Mouse (Mus musculus) heart, embryonic 10.5 days (tissue): ENCODE data around the gene Crim1. TPM values are rescaled to one million over a fixed set of nuclear protein-coding genes. Genes with fewer than 3 reads are reported as not detected.

ENCODE experiments used
- DNase-seq: peaks from one replicate; pipeline ENCODE4 v3.0.0-alpha.2; 2017; ENCODE audit warnings: low spot score
- H3K27ac ChIP-seq: fragments of 300-500 bp; sonication (generic); 2 replicates; pipeline ENCODE4 v1.5.1; 2016; ENCODE audit warnings: mild to moderate bottlenecking
- H3K27me3 ChIP-seq: fragments of 300-500 bp; sonication (generic); 2 replicates; pipeline ENCODE4 v1.6.1; 2016; ENCODE audit warnings: mild to moderate bottlenecking; ENCODE audit not compliant: poor library complexity, insufficient read depth, severe bottlenecking
- H3K36me3 ChIP-seq: fragments of 300-500 bp; sonication (generic); 2 replicates; pipeline ENCODE4 v1.6.1; 2016; ENCODE audit warnings: mild to moderate bottlenecking, moderate library complexity
- H3K4me1 ChIP-seq: fragments of 300-500 bp; sonication (generic); 2 replicates; pipeline ENCODE4 v1.6.1; 2016; ENCODE audit warnings: mild to moderate bottlenecking
- H3K4me3 ChIP-seq: fragments of 300-500 bp; sonication (generic); 2 replicates; pipeline ENCODE4 v1.5.1; 2016; ENCODE audit warnings: mild to moderate bottlenecking, moderate library complexity
- H3K9me3 ChIP-seq: fragments of 300-500 bp; sonication (generic); 2 replicates; pipeline ENCODE4 v1.6.1; 2016; ENCODE audit warnings: mild to moderate bottlenecking, moderate library complexity
- WGBS: fragments of 180-500 bp; shearing (Covaris S2); methylation state at CpG from one replicate; pipeline ENCODE4 v1.1.7; 2016; 5-methylcytosine and 5-hydroxymethylcytosine counted together
- polyA plus RNA-seq: library from polyadenylated mRNA; unstranded; fragments of >200 nt; fragmentation: Nextera tagmentation; extraction: Ambion mirVana; gene quantifications from 2 replicates; pipeline ENCODE4 v1.2.1, GENCODE M21; 2016

Crim1 gene
- polyA plus RNA-seq, 1 experiment from 2014 or later: 3.6 TPM

- Histone ChIP-seq H3K4me3 (no peak overlapping the region), H3K9me3 (no peaks in the 10 kb centered on the region), H3K36me3 (no peaks in the 10 kb centered on the region), H3K27ac (no peak overlapping the region), H3K27me3 (no peaks in the 10 kb centered on the region), H3K4me1 (peaks cover 13% of the 10 kb centered on the region; the same call in 1 of the 2 replicates)
- WGBS: 73% methylated on average over 10 of the region's 10 CpGs
- DNase-seq: peak; percentile 64
Measured at GRCm38 (mm10) chr17:78218506-78219232, 18.6 kb downstream of the Crim1 start.

DNA sequence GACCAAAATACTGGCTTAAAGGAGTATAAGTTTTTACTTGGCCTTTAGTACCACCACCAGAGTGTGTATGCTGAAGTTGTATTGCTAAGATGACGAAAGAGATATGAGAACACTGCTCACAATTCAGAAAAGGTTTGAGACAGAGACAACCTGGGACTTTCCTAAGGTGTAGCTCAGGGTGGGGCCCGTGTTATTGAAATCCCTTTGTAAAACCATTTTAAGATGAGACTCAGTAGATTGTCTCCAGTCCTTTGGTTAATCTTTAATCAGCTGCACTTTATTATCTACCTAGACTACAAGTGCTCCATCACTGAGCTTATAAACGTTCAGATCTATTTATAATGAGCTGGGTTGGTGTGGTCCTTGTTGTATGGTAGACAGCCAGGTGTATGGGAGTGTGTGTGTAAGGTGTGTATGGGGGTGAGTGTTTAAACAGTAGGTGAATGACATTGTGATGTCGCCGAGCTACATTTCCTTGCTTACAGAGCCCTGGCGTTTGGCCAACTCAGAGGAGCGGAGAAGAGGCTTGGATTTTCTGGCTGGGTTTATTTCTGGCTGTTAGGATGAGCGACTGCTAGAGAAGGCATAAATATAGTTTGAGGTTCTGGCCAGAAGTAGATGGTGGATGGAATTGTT lies 21.1 kb downstream of the Crim1 start:
- Histone ChIP-seq H3K9me3 (no peaks in the 10 kb centered on the region), H3K36me3 (no peaks in the 10 kb centered on the region), H3K27ac (no peak overlapping the region), H3K4me3 (no peak overlapping the region), H3K4me1 (peaks cover 22% of the 10 kb centered on the region; the same call in 1 of the 2 replicates), H3K27me3 (no peaks in the 10 kb centered on the region)
- no peak for DNase-seq
- WGBS: 71% methylated on average over 8 of the region's 8 CpGs

- no peak overlapping the region for H3K27ac ChIP-seq
- H3K4me3 ChIP-seq: no peak overlapping the region
- H3K36me3 ChIP-seq: no peaks in the 10 kb centered on the region
- no peaks in the 10 kb centered on the region for H3K9me3 ChIP-seq
- H3K27me3 ChIP-seq: no peaks in the 10 kb centered on the region
- DNase-seq: peak; percentile 74
- H3K4me1 ChIP-seq: peaks cover 17% of the 10 kb centered on the region; the same call in 1 of the 2 replicates
- WGBS: 100% methylated on average over 1 of the region's 1 CpGs
Measured at GRCm38 (mm10) chr17:78221860-78222259, 21.8 kb downstream of the Crim1 start.

DNA sequence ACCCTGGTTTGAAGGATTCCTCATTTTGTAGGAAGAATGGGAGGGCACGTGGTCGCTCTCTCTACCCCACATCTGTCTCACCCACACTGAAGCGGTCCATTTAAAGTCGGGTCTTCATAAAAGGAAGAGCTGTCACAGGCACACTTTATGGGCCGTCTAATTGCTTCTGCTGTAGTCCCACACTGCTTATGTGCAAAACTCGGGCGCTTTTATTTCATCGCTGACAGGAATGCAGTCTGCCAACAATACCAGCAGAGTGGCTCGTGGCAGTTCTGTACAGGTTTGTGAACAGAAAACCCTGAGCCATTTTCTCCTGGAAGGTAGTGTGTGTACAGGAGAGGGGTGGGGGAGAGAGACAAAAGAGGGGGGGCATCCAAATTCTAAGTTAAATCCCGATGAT lies 23.9 kb downstream of the Crim1 start:
- Histone ChIP-seq H3K27ac (no peak overlapping the region), H3K4me3 (no peak overlapping the region), H3K27me3 (no peaks in the 10 kb centered on the region), H3K9me3 (no peaks in the 10 kb centered on the region), H3K4me1 (peaks cover 17% of the 10 kb centered on the region; the same call in 1 of the 2 replicates), H3K36me3 (no peaks in the 10 kb centered on the region)
- DNase-seq: peak; percentile 67
- 81% methylated on average over 10 of the region's 10 CpGs for WGBS

DNA sequence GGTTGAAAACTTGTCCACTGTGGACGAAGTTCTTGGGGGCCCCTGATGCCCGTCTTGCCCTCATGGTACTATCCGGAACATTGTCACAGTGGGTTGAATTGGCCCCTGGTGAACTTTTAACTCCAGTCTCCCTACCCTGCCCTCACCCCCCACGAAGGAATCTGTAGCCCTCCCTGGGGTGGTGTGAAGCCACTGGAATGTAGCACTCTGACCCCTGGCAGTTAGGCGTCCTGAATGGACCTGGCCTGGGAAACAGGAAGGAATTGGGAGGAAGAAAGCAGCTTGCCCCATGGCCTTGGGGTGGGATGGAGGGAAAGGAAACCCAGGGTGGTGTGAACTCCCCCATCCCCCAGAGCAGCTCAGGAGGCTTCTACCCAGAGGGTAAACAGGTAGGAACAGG lies 25.5 kb downstream of the Crim1 start:
- Histone ChIP-seq H3K9me3 (no peaks in the 10 kb centered on the region), H3K27me3 (no peaks in the 10 kb centered on the region; the same call in 1 of the 2 replicates), H3K4me3 (no peak overlapping the region), H3K27ac (no peak overlapping the region), H3K36me3 (no peaks in the 10 kb centered on the region), H3K4me1 (peaks cover 17% of the 10 kb centered on the region; the same call in 1 of the 2 replicates)
- peak; percentile 72 for DNase-seq
- WGBS: 54% methylated on average over 5 of the region's 5 CpGs

- Histone ChIP-seq H3K4me1 (peaks cover 9% of the 10 kb centered on the region; the same call in 1 of the 2 replicates), H3K27ac (no peak overlapping the region), H3K9me3 (no peaks in the 10 kb centered on the region), H3K4me3 (no peak overlapping the region), H3K27me3 (peaks cover 5% of the 10 kb centered on the region; the same call in 1 of the 2 replicates), H3K36me3 (no peaks in the 10 kb centered on the region)
- 70% methylated on average over 3 of the region's 3 CpGs for WGBS
- no peak for DNase-seq
Measured at GRCm38 (mm10) chr17:78227211-78227610, 27.2 kb downstream of the Crim1 start.

GRCm38 (mm10) chr17:78231567-78231966 lies 31.5 kb downstream of the Crim1 start:
- H3K36me3 ChIP-seq: no peaks in the 10 kb centered on the region
- peaks cover 10% of the 10 kb centered on the region for H3K4me1 ChIP-seq
- no peak for DNase-seq
- no peaks in the 10 kb centered on the region for H3K9me3 ChIP-seq
- peaks cover 10% of the 10 kb centered on the region; the same call in 1 of the 2 replicates for H3K27me3 ChIP-seq
- no peak overlapping the region for H3K4me3 ChIP-seq
- WGBS: 91% methylated on average over 5 of the region's 5 CpGs
- H3K27ac ChIP-seq: no peak overlapping the region

DNA sequence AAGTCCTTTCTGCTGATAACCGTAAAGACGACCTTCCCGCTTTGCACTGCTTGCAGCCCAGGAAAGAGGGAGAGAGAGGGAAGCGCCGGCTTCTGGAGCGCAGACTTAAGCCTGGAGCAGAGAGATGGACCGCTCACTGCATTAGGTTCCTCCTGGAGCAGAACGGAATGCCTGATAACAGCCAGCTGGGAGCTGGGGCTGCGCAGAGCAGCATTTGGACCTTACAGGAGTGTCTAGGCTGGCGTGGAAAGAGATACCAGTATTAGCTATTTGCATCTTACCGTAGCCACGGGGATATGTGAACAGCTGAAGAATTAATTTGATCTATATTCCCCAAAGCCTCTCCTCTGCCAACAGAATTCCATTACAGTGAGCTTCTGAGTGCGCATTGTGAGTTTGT lies 32.7 kb downstream of the Crim1 start:
- WGBS: 51% methylated on average over 13 of the region's 13 CpGs
- Histone ChIP-seq H3K4me3 (0 out of 2 replicates have a peak overlapping the region, but pooled peaks have one; percentile 12), H3K27ac (no peak overlapping the region), H3K27me3 (peaks cover 11% of the 10 kb centered on the region; the same call in 1 of the 2 replicates), H3K4me1 (peaks cover 10% of the 10 kb centered on the region), H3K9me3 (no peaks in the 10 kb centered on the region), H3K36me3 (no peaks in the 10 kb centered on the region)
- DNase-seq: no peak

DNA sequence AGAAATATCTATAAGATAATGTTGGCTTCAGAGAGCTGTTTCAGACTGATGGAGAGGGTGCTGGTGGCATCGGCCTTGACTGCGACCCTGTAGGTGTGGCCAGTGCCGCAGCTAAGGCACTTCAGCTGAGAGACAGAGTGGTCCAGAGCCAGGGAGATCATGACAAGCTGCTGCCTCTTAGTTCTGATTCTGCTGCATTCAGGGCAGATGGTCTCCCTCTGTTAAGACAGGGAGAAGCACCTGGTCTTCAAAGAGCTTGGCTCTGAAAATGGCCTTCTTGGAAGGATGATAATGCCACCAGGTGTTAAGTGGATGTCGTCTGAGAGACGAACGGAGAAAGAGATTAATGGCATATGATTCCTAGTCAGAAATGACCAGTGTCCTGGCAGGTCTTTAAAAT lies 33.8 kb downstream of the Crim1 start:
- H3K4me1 ChIP-seq: peaks cover 10% of the 10 kb centered on the region
- WGBS: 77% methylated on average over 6 of the region's 6 CpGs

DNA sequence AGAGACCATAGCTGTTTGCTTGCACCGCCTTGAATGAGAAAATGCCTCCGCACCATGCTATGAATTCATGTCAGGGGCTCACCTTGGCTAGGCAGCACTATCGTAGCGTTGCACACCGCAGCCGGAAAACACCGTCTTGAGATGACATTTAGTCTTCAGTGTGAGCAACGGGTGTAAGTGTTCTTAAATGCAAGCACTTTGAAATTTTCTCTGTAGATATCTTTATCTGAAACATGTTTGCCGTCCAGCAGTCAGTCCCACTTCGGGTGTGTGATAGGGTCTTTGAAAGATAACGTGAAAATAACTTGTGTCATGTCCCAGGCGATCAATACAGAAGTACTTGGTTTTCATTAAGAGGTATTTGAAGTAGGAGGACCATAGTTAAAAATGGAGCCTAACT lies 36.1 kb downstream of the Crim1 start:
- Histone ChIP-seq H3K27me3 (peaks cover 10% of the 10 kb centered on the region; the same call in 1 of the 2 replicates), H3K4me1 (peaks cover 10% of the 10 kb centered on the region), H3K36me3 (0 out of 2 replicates have a peak, but pooled peaks cover 2% of the 10 kb centered on the region), H3K27ac (no peak overlapping the region), H3K4me3 (no peak overlapping the region), H3K9me3 (no peaks in the 10 kb centered on the region)
- DNase-seq: no peak
- 59% methylated on average over 12 of the region's 12 CpGs for WGBS

More for the DNA sequence above, 33.8 kb downstream of the Crim1 start:
- DNase-seq: no peak
- Histone ChIP-seq H3K9me3 (no peaks in the 10 kb centered on the region), H3K4me3 (no peak overlapping the region), H3K27me3 (peaks cover 15% of the 10 kb centered on the region; the same call in 1 of the 2 replicates), H3K27ac (no peak overlapping the region), H3K36me3 (no peaks in the 10 kb centered on the region)

GRCm38 (mm10) chr17:78237954-78238353 lies 37.9 kb downstream of the Crim1 start:
- 92% methylated on average over 13 of the region's 13 CpGs for WGBS
- no peak for DNase-seq

GRCm38 (mm10) chr17:78240161-78240560 lies 40.1 kb downstream of the Crim1 start:
- Histone ChIP-seq H3K4me1 (peaks cover 10% of the 10 kb centered on the region), H3K4me3 (no peak overlapping the region), H3K27me3 (peaks cover 6% of the 10 kb centered on the region; the same call in 1 of the 2 replicates), H3K27ac (no peak overlapping the region), H3K9me3 (no peaks in the 10 kb centered on the region), H3K36me3 (0 out of 2 replicates have a peak, but pooled peaks cover 2% of the 10 kb centered on the region)
- no peak for DNase-seq
- 88% methylated on average over 4 of the region's 4 CpGs for WGBS

More at GRCm38 (mm10) chr17:78237954-78238353, 37.9 kb downstream of the Crim1 start:
- peaks cover 10% of the 10 kb centered on the region; the same call in 1 of the 2 replicates for H3K27me3 ChIP-seq
- H3K4me1 ChIP-seq: peaks cover 11% of the 10 kb centered on the region
- H3K27ac ChIP-seq: no peak overlapping the region
- H3K4me3 ChIP-seq: no peak overlapping the region
- H3K9me3 ChIP-seq: no peaks in the 10 kb centered on the region
- 0 out of 2 replicates have a peak, but pooled peaks cover 2% of the 10 kb centered on the region for H3K36me3 ChIP-seq

DNA sequence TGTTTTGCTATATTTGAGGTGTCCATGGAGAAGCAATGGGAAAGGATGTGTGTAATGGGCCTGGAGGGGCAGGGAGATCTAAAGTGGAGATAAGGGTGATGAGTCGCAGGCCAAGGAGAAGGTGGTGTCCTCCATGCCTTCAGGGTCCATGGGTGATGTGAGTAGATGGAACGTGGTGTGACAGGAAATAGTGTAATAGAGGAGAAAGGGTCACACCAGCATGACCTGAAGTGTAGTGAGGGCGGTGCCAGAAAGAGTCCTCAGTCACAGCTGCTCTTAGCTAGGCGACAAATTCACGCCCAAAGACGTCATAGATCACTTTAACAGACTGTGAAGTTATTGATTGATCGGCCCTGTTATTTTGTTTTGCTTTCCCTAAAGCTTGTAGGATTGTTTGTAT lies 41.2 kb downstream of the Crim1 start:
- H3K27ac ChIP-seq: no peak overlapping the region
- 0 out of 2 replicates have a peak, but pooled peaks cover 2% of the 10 kb centered on the region for H3K36me3 ChIP-seq
- no peaks in the 10 kb centered on the region for H3K9me3 ChIP-seq
- H3K4me1 ChIP-seq: peaks cover 19% of the 10 kb centered on the region
- 31% methylated on average over 7 of the region's 7 CpGs for WGBS
- peaks cover 6% of the 10 kb centered on the region; the same call in 1 of the 2 replicates for H3K27me3 ChIP-seq
- H3K4me3 ChIP-seq: no peak overlapping the region
- DNase-seq: no peak
